Mouse (Mus musculus): ENCODE results near the gene Cacnb3. TPM values are rescaled to one million over a fixed set of nuclear protein-coding genes. Genes with fewer than 3 reads are reported as not detected.
A peak's percentile ranks its signal among the peaks of the same experiment; 100 is the strongest.

The Cacnb3 gene
- total and polyA plus RNA-seq, 2 experiments = 0.28 to 0.75 TPM

GRCm38 (mm10) chr15:98647308-98647707 is 16.7 kb downstream of the Cacnb3 start:
- Histone ChIP-seq H3K9ac (ENCODE audit: low read depth, low read length) (no peak overlapping the region), H3K36me3 (ENCODE audit: control insufficient read depth, insufficient read depth, low read length) (peaks cover 26% of the 10 kb centered on the region; the same call in 1 of the 2 replicates), H3K27ac (replicated peaks; ENCODE audit: insufficient read depth, low read depth, low read length) (no peak overlapping the region), H3K4me3 (ENCODE audit: insufficient read depth, low read depth, low read length) (no peak overlapping the region), H3K4me1 (ENCODE audit: control insufficient read depth, insufficient read depth, low read length) (no peaks in the 10 kb centered on the region), H3K27me3 (ENCODE audit: control insufficient read depth, insufficient read depth, low read length) (no peaks in the 10 kb centered on the region), H3K79me2 (ENCODE audit: control insufficient read depth, insufficient read depth, low read length) (no peaks in the 10 kb centered on the region)
- TF ChIP-seq POLR2A (IDR thresholded peaks at IDR 0.05; ENCODE audit: extremely low read depth, insufficient read depth, low read length) = no peak
- no peak for TF ChIP-seq CTCF (IDR thresholded peaks at IDR 0.05; ENCODE audit: low read depth, low read length)
- WGBS = 94% methylated on average over 10 of the region's 10 CpGs
- no peak for DNase-seq (ENCODE audit: extremely low read depth, low read depth, low spot score)

GRCm38 (mm10) chr15:98648071-98648470 is 17.4 kb downstream of the Cacnb3 start:
- TF ChIP-seq CTCF (IDR thresholded peaks at IDR 0.05; ENCODE audit: low read depth, low read length) = no peak
- WGBS = 90% methylated on average over 3 of the region's 3 CpGs

GRCm38 (mm10) chr15:98651431-98651830 is 20.8 kb downstream of the Cacnb3 start:
- no peaks in the 10 kb centered on the region for H3K4me1 ChIP-seq (ENCODE audit: control insufficient read depth, insufficient read depth, low read length)
- no peak overlapping the region for H3K9ac ChIP-seq (ENCODE audit: low read depth, low read length)
- peaks cover 35% of the 10 kb centered on the region; the same call in 1 of the 2 replicates for H3K36me3 ChIP-seq (ENCODE audit: control insufficient read depth, insufficient read depth, low read length)
- no peak overlapping the region for H3K27ac ChIP-seq (replicated peaks; ENCODE audit: insufficient read depth, low read depth, low read length)
- no peak for DNase-seq (ENCODE audit: extremely low read depth, low read depth, low spot score)
- 93% methylated on average over 15 of the region's 15 CpGs for WGBS
- TF ChIP-seq POLR2A (IDR thresholded peaks at IDR 0.05; ENCODE audit: extremely low read depth, insufficient read depth, low read length) (no peak), CTCF (IDR thresholded peaks at IDR 0.05; ENCODE audit: low read depth, low read length) (no peak)
- H3K4me3 ChIP-seq (ENCODE audit: insufficient read depth, low read depth, low read length) = no peak overlapping the region
- no peaks in the 10 kb centered on the region for H3K27me3 ChIP-seq (ENCODE audit: control insufficient read depth, insufficient read depth, low read length)
- H3K79me2 ChIP-seq (ENCODE audit: control insufficient read depth, insufficient read depth, low read length) = no peaks in the 10 kb centered on the region

More at GRCm38 (mm10) chr15:98648071-98648470, 17.4 kb downstream of the Cacnb3 start:
- Histone ChIP-seq H3K4me1 (ENCODE audit: control insufficient read depth, insufficient read depth, low read length) (no peaks in the 10 kb centered on the region), H3K9ac (ENCODE audit: low read depth, low read length) (no peak overlapping the region), H3K79me2 (ENCODE audit: control insufficient read depth, insufficient read depth, low read length) (no peaks in the 10 kb centered on the region), H3K36me3 (ENCODE audit: control insufficient read depth, insufficient read depth, low read length) (peaks cover 34% of the 10 kb centered on the region; the same call in 1 of the 2 replicates), H3K27ac (replicated peaks; ENCODE audit: insufficient read depth, low read depth, low read length) (no peak overlapping the region), H3K4me3 (ENCODE audit: insufficient read depth, low read depth, low read length) (no peak overlapping the region), H3K27me3 (ENCODE audit: control insufficient read depth, insufficient read depth, low read length) (no peaks in the 10 kb centered on the region)
- DNase-seq (ENCODE audit: extremely low read depth, low read depth, low spot score) = no peak

- Histone ChIP-seq H3K79me2 (ENCODE audit: control insufficient read depth, insufficient read depth, low read length) (no peaks in the 10 kb centered on the region), H3K4me1 (ENCODE audit: control insufficient read depth, insufficient read depth, low read length) (no peaks in the 10 kb centered on the region), H3K9ac (ENCODE audit: low read depth, low read length) (no peak overlapping the region), H3K36me3 (ENCODE audit: control insufficient read depth, insufficient read depth, low read length) (peaks cover 40% of the 10 kb centered on the region; the same call in 1 of the 2 replicates), H3K27ac (replicated peaks; ENCODE audit: insufficient read depth, low read depth, low read length) (no peak overlapping the region), H3K27me3 (ENCODE audit: control insufficient read depth, insufficient read depth, low read length) (no peaks in the 10 kb centered on the region), H3K4me3 (ENCODE audit: insufficient read depth, low read depth, low read length) (no peak overlapping the region)
- TF ChIP-seq CTCF (IDR thresholded peaks at IDR 0.05; ENCODE audit: low read depth, low read length) (no peak), POLR2A (IDR thresholded peaks at IDR 0.05; ENCODE audit: extremely low read depth, insufficient read depth, low read length) (no peak)
- 94% methylated on average over 8 of the region's 8 CpGs for WGBS
- DNase-seq (ENCODE audit: extremely low read depth, low read depth, low spot score) = no peak
Measured at GRCm38 (mm10) chr15:98652174-98652573, 21.5 kb downstream of the Cacnb3 start.

GRCm38 (mm10) chr15:98656982-98657751 is 26.5 kb downstream of the Cacnb3 start:
- Histone ChIP-seq H3K4me1 (ENCODE audit: control insufficient read depth, insufficient read depth, low read length) (peaks cover 2% of the 10 kb centered on the region; the same call in 1 of the 2 replicates), H3K36me3 (ENCODE audit: control insufficient read depth, insufficient read depth, low read length) (peaks cover 18% of the 10 kb centered on the region; the same call in 1 of the 2 replicates), H3K27ac (replicated peaks; ENCODE audit: insufficient read depth, low read depth, low read length) (no peak overlapping the region), H3K79me2 (ENCODE audit: control insufficient read depth, insufficient read depth, low read length) (peaks cover 7% of the 10 kb centered on the region; the same call in 1 of the 2 replicates), H3K9ac (ENCODE audit: low read depth, low read length) (no peak overlapping the region), H3K27me3 (ENCODE audit: control insufficient read depth, insufficient read depth, low read length) (no peaks in the 10 kb centered on the region), H3K4me3 (ENCODE audit: insufficient read depth, low read depth, low read length) (no peak overlapping the region)
- WGBS = 93% methylated on average over 15 of the region's 15 CpGs
- TF ChIP-seq POLR2A (IDR thresholded peaks at IDR 0.05; ENCODE audit: extremely low read depth, insufficient read depth, low read length) (no peak), CTCF (IDR thresholded peaks at IDR 0.05; ENCODE audit: low read depth, low read length) (0 out of 2 replicates have a peak, but pooled peaks have one; percentile 11)
- DNase-seq (ENCODE audit: extremely low read depth, low read depth, low spot score) = no peak

GRCm38 (mm10) chr15:98662198-98662566 is 31.5 kb downstream of the Cacnb3 start:
- Histone ChIP-seq H3K4me3 (ENCODE audit: insufficient read depth, low read depth, low read length) (peak overlapping the region; percentile 88), H3K9ac (ENCODE audit: low read depth, low read length) (peak overlapping the region; percentile 98), H3K4me1 (ENCODE audit: control insufficient read depth, insufficient read depth, low read length) (peaks cover 2% of the 10 kb centered on the region; the same call in 1 of the 2 replicates), H3K27ac (replicated peaks; ENCODE audit: insufficient read depth, low read depth, low read length) (peak overlapping the region; percentile 98), H3K27me3 (ENCODE audit: control insufficient read depth, insufficient read depth, low read length) (no peaks in the 10 kb centered on the region), H3K79me2 (ENCODE audit: control insufficient read depth, insufficient read depth, low read length) (peaks cover 7% of the 10 kb centered on the region; the same call in 1 of the 2 replicates), H3K36me3 (ENCODE audit: control insufficient read depth, insufficient read depth, low read length) (peaks cover 3% of the 10 kb centered on the region; the same call in 1 of the 2 replicates)
- TF ChIP-seq POLR2A (IDR thresholded peaks at IDR 0.05; ENCODE audit: extremely low read depth, insufficient read depth, low read length) (no peak), CTCF (IDR thresholded peaks at IDR 0.05; ENCODE audit: low read depth, low read length) (no peak)
- no peak for DNase-seq (ENCODE audit: extremely low read depth, low read depth, low spot score)
- under 1% methylated on average over 14 of the region's 14 CpGs for WGBS

Data from liver, adult 2 months (tissue).